Mouse (Mus musculus) neural tube, embryonic 13.5 days (tissue): Measurements from ENCODE around the gene Rabac1. TPM values are rescaled to one million over a fixed set of nuclear protein-coding genes. Genes with fewer than 3 reads are reported as not detected.
A peak's percentile ranks its signal among the peaks of the same experiment; 100 is the strongest.

Experiments
- ATAC-seq: fragments of 200-750 bp; cut with Nextera tagmentation; 2 replicates; pipeline ENCODE4 v1.8.0; 2017; ENCODE audit warnings: low read depth, mild to moderate bottlenecking, moderate TSS enrichment, moderate library complexity
- H3K27ac ChIP-seq: fragments of 300-500 bp; sonication (generic); replicated peaks from 2 replicates; pipeline ENCODE4 v1.5.1; 2015; ENCODE audit warnings: moderate library complexity, mild to moderate bottlenecking, inconsistent platforms
- H3K27me3 ChIP-seq: fragments of 300-500 bp; sonication (generic); 2 replicates; pipeline ENCODE4 v1.6.1; 2015; ENCODE audit warnings: mild to moderate bottlenecking, inconsistent platforms
- H3K36me3 ChIP-seq: fragments of 300-500 bp; sonication (generic); 2 replicates; pipeline ENCODE4 v1.6.1; 2015; ENCODE audit warnings: mild to moderate bottlenecking, inconsistent platforms
- H3K4me1 ChIP-seq: fragments of 300-500 bp; sonication (generic); replicated peaks from 2 replicates; pipeline ENCODE4 v1.6.1; 2015; ENCODE audit warnings: inconsistent platforms
- H3K4me2 ChIP-seq: fragments of 300-500 bp; sonication (generic); 2 replicates; pipeline ENCODE4 v1.6.1; 2015; ENCODE audit warnings: inconsistent platforms, mild to moderate bottlenecking, moderate library complexity
- H3K4me3 ChIP-seq: fragments of 300-500 bp; sonication (generic); 2 replicates; pipeline ENCODE4 v1.5.1; 2015; ENCODE audit warnings: mild to moderate bottlenecking, inconsistent platforms
- H3K9ac ChIP-seq: fragments of 300-500 bp; sonication (generic); 2 replicates; pipeline ENCODE4 v1.6.1; 2015; ENCODE audit warnings: moderate library complexity, mild to moderate bottlenecking, inconsistent platforms
- H3K9me3 ChIP-seq: fragments of 300-500 bp; sonication (generic); 2 replicates; pipeline ENCODE4 v1.6.1; 2016; ENCODE audit warnings: inconsistent platforms
- WGBS: fragments of 180-500 bp; shearing (Covaris S2); methylation state at CpG from one replicate; pipeline ENCODE4 v1.1.7; 2015; 5-methylcytosine and 5-hydroxymethylcytosine counted together
- polyA plus RNA-seq: library from polyadenylated mRNA; unstranded; fragments of >200 nt; fragmentation: Nextera tagmentation; extraction: Ambion mirVana; gene quantifications from 2 replicates; pipeline ENCODE4 v1.2.1, GENCODE M21; 2015

The Rabac1 gene
- polyA plus RNA-seq, result 255 and 276 TPM in 2 replicates

DNA sequence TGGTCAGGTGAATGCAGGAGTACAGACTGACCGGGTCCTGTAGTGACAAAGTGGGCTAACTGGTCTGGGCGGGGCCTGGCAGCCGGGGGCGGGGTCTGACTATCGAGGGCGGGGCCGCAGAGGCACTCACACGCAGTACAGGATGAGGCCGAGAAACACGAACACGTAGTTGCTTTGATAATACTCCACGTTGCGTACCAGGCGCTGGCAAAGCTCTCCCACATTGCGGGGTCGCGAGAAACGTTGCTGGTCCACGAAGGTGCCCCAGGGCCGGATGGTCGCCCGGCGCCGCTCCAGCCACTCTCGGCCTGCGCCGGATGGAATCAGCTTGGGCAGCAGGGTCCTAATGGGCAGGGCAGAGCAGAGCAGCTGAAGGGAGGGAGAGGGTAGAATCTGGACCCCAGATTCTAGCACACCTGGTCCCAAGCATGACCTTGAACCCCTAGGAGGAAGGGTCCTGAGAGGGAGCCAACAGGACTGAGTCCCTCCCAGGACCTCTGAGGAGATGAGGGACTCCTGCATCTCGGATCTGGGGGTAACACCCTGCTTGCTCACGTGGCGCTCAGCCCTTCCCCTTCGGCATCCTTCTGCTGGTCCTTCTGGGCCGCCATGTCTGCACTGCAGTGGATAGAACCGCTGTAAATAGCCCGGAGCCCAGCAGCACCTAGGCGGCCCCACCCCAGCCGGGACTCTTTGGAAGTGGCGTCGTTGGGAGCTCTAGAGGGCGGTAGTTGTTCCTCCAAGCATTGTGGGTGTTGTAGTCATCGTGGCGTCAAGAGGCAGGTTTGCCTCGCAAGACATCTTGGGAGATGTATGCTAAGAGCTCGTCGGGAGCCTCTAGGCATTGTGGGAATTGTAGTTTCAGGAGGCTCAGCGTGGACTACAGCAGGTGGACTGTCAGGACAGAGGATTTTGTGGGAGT lies at the start of gene Rabac1:
Rabac1 (minus strand) TSS at position 783 of the 922 bp plus-strand sequence.
- Histone ChIP-seq H3K4me3 (peak within 1 kb of the TSS; percentile 68), H3K9me3 (no peaks in the 10 kb centered on the region), H3K27me3 (no peaks in the 10 kb centered on the region), H3K27ac (peak within 1 kb of the TSS; percentile 77), H3K9ac (peak within 1 kb of the TSS; percentile 86), H3K4me2 (peak within 1 kb of the TSS; percentile 77), H3K36me3 (peaks cover 12% of the 10 kb centered on the region; the same call in 1 of the 2 replicates), H3K4me1 (peaks cover 12% of the 10 kb centered on the region)
- peak; percentile 90 for ATAC-seq
- 1% methylated on average over 45 of the region's 45 CpGs for WGBS

DNA sequence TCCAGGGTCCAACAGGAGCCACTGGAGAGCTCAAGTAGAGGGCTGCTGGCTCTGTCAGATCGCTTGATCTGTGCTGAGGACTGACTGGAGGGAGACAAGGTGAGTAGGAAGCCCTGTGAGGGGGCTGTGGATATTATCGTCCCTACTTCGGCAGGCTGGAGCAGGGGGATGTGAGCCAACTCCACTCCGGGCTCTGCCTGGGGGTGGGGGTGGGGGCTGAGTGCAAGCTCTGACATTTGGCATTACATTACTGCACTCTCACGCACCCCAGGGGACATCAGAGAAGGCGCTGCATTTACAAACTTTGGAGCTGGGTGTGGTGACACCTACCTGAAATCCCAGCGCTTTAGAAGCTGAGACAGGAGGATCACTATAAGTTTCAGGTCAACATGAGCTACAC lies 39.0 kb upstream of the Rabac1 start:
- H3K4me2 ChIP-seq, result no peak overlapping the region
- H3K4me1 ChIP-seq, result peaks cover 51% of the 10 kb centered on the region
- no peak overlapping the region for H3K4me3 ChIP-seq
- H3K27me3 ChIP-seq, result peaks cover 59% of the 10 kb centered on the region
- H3K36me3 ChIP-seq, result peaks cover 58% of the 10 kb centered on the region
- WGBS, result 66% methylated on average over 7 of the region's 7 CpGs
- no peak for ATAC-seq
- H3K9me3 ChIP-seq, result no peaks in the 10 kb centered on the region
- no peak overlapping the region; the same call in 1 of the 2 replicates for H3K9ac ChIP-seq
- H3K27ac ChIP-seq, result no peak overlapping the region

DNA sequence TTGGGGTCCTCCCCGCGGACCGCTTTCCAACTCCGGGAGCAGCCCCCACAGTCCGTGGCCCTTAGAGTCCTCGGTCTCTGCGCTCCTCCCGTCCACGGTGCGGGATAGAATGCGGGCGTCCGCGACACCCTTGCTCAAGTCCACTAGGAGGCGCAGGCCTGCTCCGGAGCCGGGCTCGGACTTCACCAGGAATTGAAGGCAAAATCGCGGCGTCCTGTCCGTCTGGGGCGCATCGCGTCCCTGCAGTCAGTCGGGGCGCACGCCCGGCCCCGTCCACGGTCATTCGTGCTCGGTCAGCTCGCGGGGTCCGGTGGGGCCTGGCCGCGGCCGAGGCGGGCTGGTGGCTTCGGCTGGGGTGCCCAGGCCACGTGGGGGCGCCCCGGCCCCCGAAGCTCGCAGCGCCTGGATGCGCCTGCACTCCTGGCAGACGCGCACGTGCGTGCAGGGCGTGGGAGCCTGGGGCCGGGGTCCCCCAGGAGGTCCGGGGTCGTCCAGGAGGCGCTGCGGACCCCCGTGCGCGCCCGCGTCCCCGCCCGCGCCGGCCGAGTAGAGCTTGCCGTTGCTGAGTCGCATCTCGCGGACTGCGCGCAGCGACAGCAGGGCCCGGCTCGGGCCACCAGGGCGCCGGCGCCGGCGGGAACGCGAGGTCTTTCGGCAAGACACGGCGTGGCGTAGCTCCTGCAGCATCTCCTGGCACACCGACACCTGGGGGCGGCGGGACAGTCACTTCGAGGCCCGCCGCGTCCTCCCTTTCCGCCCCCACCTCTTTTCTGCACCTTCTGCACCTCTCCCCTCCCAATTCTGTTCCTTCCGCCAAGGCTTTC lies 37.7 kb upstream of the Rabac1 start:
- H3K27me3 ChIP-seq, result peaks cover 61% of the 10 kb centered on the region
- H3K36me3 ChIP-seq, result peaks cover 45% of the 10 kb centered on the region
- no peak for ATAC-seq
- peak overlapping the region; percentile 70 for H3K9ac ChIP-seq
- 2% methylated on average over 95 of the region's 97 CpGs for WGBS
- H3K4me2 ChIP-seq, result peak overlapping the region; percentile 56
- peak overlapping the region; percentile 32 for H3K4me3 ChIP-seq
- H3K4me1 ChIP-seq, result peaks cover 62% of the 10 kb centered on the region
- no peaks in the 10 kb centered on the region for H3K9me3 ChIP-seq
- H3K27ac ChIP-seq, result peak overlapping the region; percentile 97

DNA sequence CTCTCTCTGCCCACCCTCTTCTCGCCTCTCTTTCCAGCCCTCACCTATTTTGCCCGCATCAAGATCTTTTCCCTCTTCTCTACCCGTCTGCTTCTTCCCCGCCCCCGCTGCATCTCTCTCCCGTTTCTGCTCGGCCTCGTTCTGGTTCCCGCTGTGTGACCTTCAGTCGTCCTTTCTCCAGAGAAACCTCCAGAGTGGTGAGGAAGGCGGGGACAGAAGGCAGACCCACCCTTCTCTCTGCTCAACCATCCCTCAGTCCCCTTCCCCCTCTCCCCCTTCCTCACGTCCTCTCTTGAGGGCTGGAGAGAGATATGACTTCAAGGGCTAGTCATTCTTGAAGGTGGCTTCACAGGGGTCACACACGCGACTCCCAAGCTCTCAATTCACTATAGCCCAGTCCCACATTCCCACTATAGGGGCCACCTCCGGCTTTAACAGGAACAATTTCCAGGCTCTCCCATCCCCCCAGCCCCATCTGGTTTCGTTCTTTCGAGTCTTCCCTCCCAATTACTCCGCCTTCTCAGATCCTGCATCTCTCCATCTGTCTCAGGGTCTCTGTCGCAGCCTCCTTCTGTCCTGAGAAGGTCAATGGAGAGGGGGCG lies 36.6 kb upstream of the Rabac1 start:
- Histone ChIP-seq H3K27ac (peak overlapping the region; percentile 97), H3K4me3 (peak overlapping the region; percentile 22), H3K27me3 (peaks cover 61% of the 10 kb centered on the region), H3K4me1 (peaks cover 69% of the 10 kb centered on the region), H3K9ac (peak overlapping the region; percentile 70), H3K4me2 (peak overlapping the region; percentile 56), H3K9me3 (no peaks in the 10 kb centered on the region), H3K36me3 (peaks cover 34% of the 10 kb centered on the region)
- ATAC-seq, result peak; percentile 5; the same call in 1 of the 2 replicates
- 2% methylated on average over 20 of the region's 20 CpGs for WGBS

DNA sequence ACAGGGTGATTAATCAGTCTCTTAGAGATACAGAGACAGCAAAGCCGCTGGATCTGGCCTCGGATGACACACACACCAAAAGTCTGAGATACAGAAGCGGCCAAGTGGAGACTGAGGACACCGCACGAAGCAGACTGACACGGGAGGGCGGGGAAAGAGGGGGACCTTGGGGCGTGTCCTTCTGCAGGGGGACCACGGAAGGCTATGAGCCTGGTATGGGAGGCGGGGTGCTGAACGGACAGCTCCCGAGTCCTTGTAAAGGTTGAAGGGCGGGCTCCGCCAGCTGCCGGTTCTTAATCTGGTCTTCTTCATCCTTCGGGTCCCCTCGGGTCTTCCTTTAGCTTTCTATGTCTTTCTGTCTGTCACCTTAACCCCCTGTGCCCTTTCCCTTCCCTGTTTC lies 36.1 kb upstream of the Rabac1 start:
- peak overlapping the region; percentile 22 for H3K4me3 ChIP-seq
- peaks cover 28% of the 10 kb centered on the region for H3K36me3 ChIP-seq
- peak overlapping the region; percentile 70 for H3K9ac ChIP-seq
- WGBS, result under 1% methylated on average over 17 of the region's 17 CpGs
- peaks cover 59% of the 10 kb centered on the region for H3K27me3 ChIP-seq
- ATAC-seq, result peak; percentile 20
- no peaks in the 10 kb centered on the region for H3K9me3 ChIP-seq
- peak overlapping the region; percentile 56 for H3K4me2 ChIP-seq
- peaks cover 75% of the 10 kb centered on the region for H3K4me1 ChIP-seq
- peak overlapping the region; percentile 97 for H3K27ac ChIP-seq

DNA sequence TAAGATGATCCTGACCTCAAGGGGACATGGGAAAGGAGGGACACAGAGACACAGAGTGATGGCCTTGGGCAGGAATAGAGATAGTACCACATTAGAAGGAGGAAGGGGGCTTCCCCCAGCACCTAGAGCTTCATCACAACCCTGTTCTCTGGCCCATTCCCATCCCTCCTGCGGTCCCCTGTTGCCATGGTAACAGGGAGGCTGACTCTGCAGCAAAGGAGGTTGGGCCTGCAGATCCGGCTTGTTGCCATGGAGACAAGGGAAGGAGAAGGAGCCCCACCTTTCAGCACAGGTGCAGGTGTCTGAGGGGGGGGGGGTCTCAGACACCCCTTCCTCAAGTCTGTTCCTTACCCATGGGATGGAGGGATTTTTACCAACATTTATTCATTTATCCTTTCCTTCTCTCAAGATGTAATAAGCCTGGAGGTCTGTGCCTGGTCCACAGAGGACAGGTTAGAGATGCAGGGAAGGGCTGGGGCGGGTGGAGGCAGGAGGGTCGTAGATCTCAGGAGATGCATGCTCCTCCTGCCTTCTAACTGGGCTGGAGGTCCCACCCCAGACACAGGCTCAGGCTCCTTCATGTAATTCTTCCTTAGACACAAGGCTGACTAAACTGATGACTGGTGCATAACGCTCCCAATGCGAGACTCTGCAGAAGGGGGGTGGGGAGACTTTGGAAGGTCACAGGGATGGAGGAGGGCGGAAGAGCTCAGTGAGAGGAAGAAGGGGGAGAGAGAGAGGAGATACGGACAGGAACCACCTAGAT lies 35.2 kb upstream of the Rabac1 start:
- peak overlapping the region; percentile 97 for H3K27ac ChIP-seq
- H3K4me3 ChIP-seq, result peak overlapping the region; percentile 6; the same call in 1 of the 2 replicates
- WGBS, result 17% methylated on average over 8 of the region's 8 CpGs
- no peaks in the 10 kb centered on the region for H3K9me3 ChIP-seq
- ATAC-seq, result peak; percentile 37
- H3K27me3 ChIP-seq, result peaks cover 52% of the 10 kb centered on the region
- peaks cover 20% of the 10 kb centered on the region for H3K36me3 ChIP-seq
- H3K9ac ChIP-seq, result peak overlapping the region; percentile 70
- H3K4me2 ChIP-seq, result peak overlapping the region; percentile 56
- peaks cover 83% of the 10 kb centered on the region for H3K4me1 ChIP-seq

DNA sequence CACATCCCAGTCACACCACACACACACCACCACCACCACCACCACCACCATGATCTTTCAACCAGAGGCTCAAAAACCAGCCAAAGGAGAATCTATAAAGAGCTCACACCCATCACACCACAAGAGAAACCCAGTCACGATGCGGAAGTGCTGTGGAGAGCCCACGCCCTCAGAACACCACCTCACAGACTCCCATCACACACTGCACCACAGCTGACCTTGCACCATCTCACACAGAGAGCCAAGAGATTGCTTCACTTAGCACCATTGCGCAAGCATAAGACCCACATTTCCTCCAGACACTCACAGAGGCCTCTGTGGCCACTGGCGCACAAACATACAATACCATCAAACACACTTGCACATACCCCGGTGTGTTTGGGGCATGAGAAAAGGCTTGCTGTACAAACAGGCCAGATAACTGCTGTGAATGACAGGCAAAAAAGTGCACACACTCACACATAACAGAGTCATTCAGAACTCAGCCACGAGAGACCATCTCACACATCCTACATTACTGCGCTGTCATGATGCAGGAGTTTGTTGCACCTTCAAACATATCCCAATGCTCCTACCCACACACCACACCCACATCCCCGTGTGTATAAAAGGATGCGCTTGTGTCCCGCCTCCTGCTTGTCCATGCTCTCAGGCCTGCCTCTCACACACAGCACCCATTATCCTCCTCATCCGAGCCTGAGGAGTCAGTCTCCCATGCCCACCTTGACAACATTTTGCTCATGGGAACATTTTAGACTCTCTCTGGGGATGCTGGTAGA lies 34.2 kb upstream of the Rabac1 start:
- Histone ChIP-seq H3K4me3 (0 out of 2 replicates have a peak overlapping the region, but pooled peaks have one; percentile 6), H3K9ac (peak overlapping the region; percentile 97), H3K4me2 (peak overlapping the region; percentile 70), H3K9me3 (no peaks in the 10 kb centered on the region), H3K36me3 (peaks cover 10% of the 10 kb centered on the region), H3K27ac (peak overlapping the region; percentile 97), H3K27me3 (peaks cover 41% of the 10 kb centered on the region), H3K4me1 (peaks cover 87% of the 10 kb centered on the region)
- no peak for ATAC-seq
- WGBS, result 76% methylated on average over 12 of the region's 12 CpGs

DNA sequence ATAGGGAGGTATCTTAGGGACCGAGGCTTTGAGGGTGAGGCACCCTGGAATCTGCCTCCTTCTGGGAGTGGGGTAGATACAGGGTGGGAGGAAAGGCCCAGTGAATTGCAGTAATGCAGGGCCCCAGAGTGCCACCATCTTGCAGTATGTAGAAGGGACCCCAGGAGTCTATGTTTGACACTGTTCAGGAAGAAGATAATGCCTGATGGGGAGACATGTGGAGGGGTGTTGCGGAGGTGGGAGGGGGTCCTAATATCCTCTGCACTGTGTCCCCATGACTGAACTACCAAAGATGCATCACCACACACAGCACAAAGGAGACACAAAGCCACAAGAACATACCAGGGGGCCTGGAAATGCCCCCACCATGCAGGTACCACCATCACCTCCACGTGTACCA lies 33.6 kb upstream of the Rabac1 start:
- Histone ChIP-seq H3K36me3 (peaks cover 4% of the 10 kb centered on the region), H3K27me3 (peaks cover 35% of the 10 kb centered on the region), H3K4me1 (peaks cover 83% of the 10 kb centered on the region), H3K9ac (peak overlapping the region; percentile 97), H3K9me3 (no peaks in the 10 kb centered on the region), H3K4me2 (peak overlapping the region; percentile 70), H3K27ac (peak overlapping the region; percentile 97), H3K4me3 (peak overlapping the region; percentile 78)
- ATAC-seq, result peak; percentile 14
- WGBS, result 63% methylated on average over 3 of the region's 3 CpGs

DNA sequence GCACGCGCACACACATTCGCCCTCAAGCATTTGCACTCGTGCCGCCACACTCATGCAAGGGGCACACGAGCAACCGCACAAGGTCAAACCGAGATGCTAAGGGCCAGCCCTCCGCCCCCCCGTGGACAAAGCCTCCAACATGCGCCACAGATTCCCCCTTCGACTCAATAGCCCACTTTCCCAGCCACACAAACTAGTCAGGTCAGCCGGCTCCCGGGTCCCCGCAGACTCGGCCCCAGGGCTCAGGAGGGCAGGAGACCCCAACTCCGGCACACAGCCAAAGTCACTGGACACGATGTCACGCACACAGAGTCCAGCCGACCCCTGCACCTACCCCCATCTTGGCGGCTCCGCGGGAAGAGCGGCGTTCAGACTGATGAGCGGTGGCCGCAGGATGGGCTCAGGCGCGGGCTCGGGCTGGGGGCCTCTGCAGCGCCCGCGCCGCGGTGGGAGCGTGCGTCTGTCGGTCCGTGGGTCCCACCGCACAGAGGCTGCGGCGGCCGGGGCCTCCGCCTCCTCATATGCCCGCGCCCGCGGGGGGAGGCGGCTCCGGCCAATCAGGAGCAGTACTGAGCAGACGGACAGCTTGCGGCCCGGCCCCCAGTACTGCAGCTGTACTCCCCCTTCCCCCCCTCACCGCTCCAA lies 33.0 kb upstream of the Rabac1 start, which contains the start of gene Atp1a3:
Atp1a3 (minus strand) TSS at position 538 of the 645 bp plus-strand sequence.
- Histone ChIP-seq H3K9me3 (no peaks in the 10 kb centered on the region), H3K4me1 (peaks cover 77% of the 10 kb centered on the region), H3K27me3 (peaks cover 29% of the 10 kb centered on the region), H3K27ac (peak within 1 kb of the TSS; percentile 97), H3K4me2 (peak within 1 kb of the TSS; percentile 70), H3K36me3 (peaks cover 10% of the 10 kb centered on the region), H3K9ac (peak within 1 kb of the TSS; percentile 97), H3K4me3 (peak within 1 kb of the TSS; percentile 78)
- WGBS, result under 1% methylated on average over 52 of the region's 54 CpGs
- ATAC-seq, result peak; percentile 78

DNA sequence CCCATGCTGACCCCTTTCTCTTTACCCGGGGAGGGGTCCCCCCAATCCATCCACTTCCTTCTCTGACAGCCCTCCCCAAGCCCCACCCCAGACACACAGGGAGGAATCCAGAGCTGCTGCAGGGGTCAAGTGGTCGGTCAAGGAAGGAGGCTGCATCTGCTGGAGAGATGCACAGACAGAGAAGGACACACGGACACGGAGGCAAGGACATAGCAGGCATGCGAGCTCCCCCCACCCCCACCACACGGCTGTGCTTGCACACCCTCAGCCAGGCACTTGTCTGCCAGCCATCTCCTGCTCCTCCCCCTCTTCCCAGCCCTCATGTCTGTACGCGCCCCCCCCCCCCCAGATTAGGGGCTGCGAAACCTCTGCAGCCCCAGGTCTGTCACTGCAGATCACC lies 32.3 kb upstream of the Rabac1 start:
- no peaks in the 10 kb centered on the region for H3K9me3 ChIP-seq
- H3K27me3 ChIP-seq, result peaks cover 22% of the 10 kb centered on the region
- peak overlapping the region; percentile 97 for H3K9ac ChIP-seq
- ATAC-seq, result no peak
- H3K27ac ChIP-seq, result peak overlapping the region; percentile 97
- peaks cover 14% of the 10 kb centered on the region for H3K36me3 ChIP-seq
- peaks cover 70% of the 10 kb centered on the region for H3K4me1 ChIP-seq
- peak overlapping the region; percentile 78 for H3K4me3 ChIP-seq
- WGBS, result 44% methylated on average over 6 of the region's 9 CpGs
- H3K4me2 ChIP-seq, result peak overlapping the region; percentile 70
